Mouse (Mus musculus) liver, embryonic 14.5 days (tissue): ENCODE results near the gene Tufm. TPM values are rescaled to one million over a fixed set of nuclear protein-coding genes. Genes with fewer than 3 reads are reported as not detected.

ENCODE experiments used
- ATAC-seq: fragments of 200-750 bp; cut with Nextera tagmentation; 2 replicates; pipeline ENCODE4 v1.8.0; 2017; ENCODE audit warnings: moderate number of reproducible peaks, mild to moderate bottlenecking, moderate library complexity; ENCODE audit not compliant: insufficient read depth
- DNase-seq, 3 experiments: peaks; one replicate each; pipeline ENCODE4 v3.0.0-alpha.2; 2012 to 2013; ENCODE audit warnings: low read depth in 3 of 3, low spot score in 3 of 3
- H3K27ac ChIP-seq: fragments of 300-500 bp; sonication (generic); 2 replicates; pipeline ENCODE4 v1.5.1; 2014; ENCODE audit warnings: moderate library complexity, mild to moderate bottlenecking, control low read depth, inconsistent platforms
- H3K27me3 ChIP-seq: fragments of 300-500 bp; sonication (generic); 2 replicates; pipeline ENCODE4 v1.6.1; 2014; ENCODE audit warnings: mild to moderate bottlenecking, low read length, moderate library complexity; ENCODE audit not compliant: control insufficient read depth, insufficient read depth
- H3K36me3 ChIP-seq: fragments of 300-500 bp; sonication (generic); replicated peaks from 2 replicates; pipeline ENCODE4 v1.6.1; 2014; ENCODE audit warnings: low read depth; ENCODE audit not compliant: control insufficient read depth, insufficient read depth
- H3K4me1 ChIP-seq, 2 experiments: fragments of 200-500 bp in 1 of 2; fragments of 300-500 bp in 1 of 2; sonication (generic) in 1 of 2; replicated peaks; 2 replicates each; pipeline ENCODE4 v1.6.1; 2012 to 2014; ENCODE audit warnings: antibody characterized with exemption in 1 of 2, inconsistent platforms in 1 of 2, low read length in 1 of 2; ENCODE audit not compliant: control insufficient read depth in 2 of 2, insufficient read depth in 2 of 2
- H3K4me2 ChIP-seq: fragments of 300-500 bp; sonication (generic); 2 replicates; pipeline ENCODE4 v1.6.1; 2014; ENCODE audit warnings: low read depth, mild to moderate bottlenecking, control low read depth, moderate library complexity
- H3K4me3 ChIP-seq, 2 experiments: fragments of 200-500 bp in 1 of 2; fragments of 300-500 bp in 1 of 2; sonication (generic) in 1 of 2; 2 replicates each; pipeline ENCODE4 v1.5.1; 2012 to 2014; ENCODE audit warnings: low read depth in 2 of 2, low read length in 2 of 2, mild to moderate bottlenecking in 2 of 2, control low read depth in 1 of 2, inconsistent platforms in 1 of 2, moderate library complexity in 1 of 2; ENCODE audit not compliant: insufficient read depth in 1 of 2
- H3K9ac ChIP-seq: fragments of 300-500 bp; sonication (generic); replicated peaks from 2 replicates; pipeline ENCODE4 v1.6.1; 2014; ENCODE audit warnings: mild to moderate bottlenecking, control low read depth, moderate library complexity
- H3K9me3 ChIP-seq: fragments of 300-500 bp; sonication (generic); 2 replicates; pipeline ENCODE4 v1.6.1; 2016; ENCODE audit warnings: low read length, mixed read lengths; ENCODE audit not compliant: control insufficient read depth
- CTCF ChIP-seq: IDR thresholded peaks from 2 replicates; pipeline ENCODE4 v1.5.1; 2016; ENCODE audit warnings: antibody characterized with exemption, low read depth, control low read depth
- EP300 ChIP-seq: IDR thresholded peaks from 2 replicates; pipeline ENCODE4 v1.6.1; 2016; ENCODE audit warnings: antibody characterized with exemption, low read depth
- WGBS: fragments of 180-500 bp; shearing (Covaris S2); extraction: QIAGEN DNeasy Blood & Tissue Kit; methylation state at CpG from one replicate; pipeline ENCODE4 v1.1.7; 2014; ENCODE audit not compliant: insufficient replicate concordance; 5-methylcytosine and 5-hydroxymethylcytosine counted together
- polyA plus RNA-seq, 2 experiments: library from polyadenylated mRNA; depleted of rRNA in 1 of 2; stranded (reverse) in 1 of 2; unstranded in 1 of 2; fragments of >200 nt; fragmentation: Nextera tagmentation in 1 of 2; extraction: Ambion mirVana in 1 of 2; gene quantifications; 2 replicates each; pipeline versions ENCODE4 v1.2.1 to v1.2.3; 2012 to 2014

Gene Tufm
- polyA plus RNA-seq, 2 experiments, result 67.8 to 73.2 TPM

GRCm38 (mm10) chr7:126472713-126473112 is 14.4 kb upstream of the Tufm start:
- ATAC-seq (no peak), DNase-seq (no peak)
- WGBS, result 41% methylated on average over 16 of the region's 16 CpGs
- TF ChIP-seq CTCF (no peak), EP300 (no peak)
- Histone ChIP-seq H3K27ac (no peak overlapping the region), H3K4me3 (no peak overlapping the region), H3K4me1 (peaks cover 4 to 15% of the 10 kb centered on the region in 2 experiments), H3K9ac (no peak overlapping the region), H3K27me3 (no peaks in the 10 kb centered on the region), H3K36me3 (no peaks in the 10 kb centered on the region; the same call in 1 of the 2 replicates), H3K9me3 (no peaks in the 10 kb centered on the region), H3K4me2 (peak overlapping the region; percentile 92; the same call in 1 of the 2 replicates)

GRCm38 (mm10) chr7:126473470-126474086 is 13.6 kb upstream of the Tufm start:
- TF ChIP-seq EP300, result no peak
- TF ChIP-seq CTCF, result no peak
- DNase-seq, result no peak
- Histone ChIP-seq H3K9me3 (no peaks in the 10 kb centered on the region), H3K4me1 (peaks cover 4 to 15% of the 10 kb centered on the region in 2 experiments), H3K27ac (no peak overlapping the region), H3K9ac (no peak overlapping the region), H3K4me2 (peak overlapping the region; percentile 92), H3K27me3 (no peaks in the 10 kb centered on the region), H3K4me3 (peak overlapping the region; percentile 88 to 100; a peak in 3 of 4 replicates), H3K36me3 (no peaks in the 10 kb centered on the region; the same call in 1 of the 2 replicates)
- ATAC-seq, result no peak
- 79% methylated on average over 9 of the region's 9 CpGs for WGBS

GRCm38 (mm10) chr7:126474486-126474955 is 12.6 kb upstream of the Tufm start:
- peaks cover 4 to 15% of the 10 kb centered on the region in 2 experiments for H3K4me1 ChIP-seq
- WGBS, result 1% methylated on average over 27 of the region's 27 CpGs

GRCm38 (mm10) chr7:126474993-126475581 is 12.1 kb upstream of the Tufm start, which contains the start of gene Sh2b1:
Gene Sh2b1 (minus strand): TSS chr7:126475424.
- peak; percentile 75 to 82 (median 75) for DNase-seq
- under 1% methylated on average over 53 of the region's 53 CpGs for WGBS
- Histone ChIP-seq H3K9me3 (no peaks in the 10 kb centered on the region), H3K4me1 (peaks cover 4 to 13% of the 10 kb centered on the region in 2 experiments), H3K9ac (peak within 1 kb of the TSS; percentile 94), H3K4me2 (peak within 1 kb of the TSS; percentile 92), H3K27me3 (no peaks in the 10 kb centered on the region), H3K4me3 (peak within 1 kb of the TSS; percentile 88 to 100), H3K27ac (peak within 1 kb of the TSS; percentile 41), H3K36me3 (no peaks in the 10 kb centered on the region; the same call in 1 of the 2 replicates)
- TF ChIP-seq EP300, result 0 out of 2 replicates have a peak, but pooled peaks have one; percentile 6
- peak; percentile 60 for TF ChIP-seq CTCF
- peak; percentile 90 for ATAC-seq

More at GRCm38 (mm10) chr7:126474486-126474955, 12.6 kb upstream of the Tufm start:
- H3K36me3 ChIP-seq, result no peaks in the 10 kb centered on the region; the same call in 1 of the 2 replicates
- peak overlapping the region; percentile 41 for H3K27ac ChIP-seq
- DNase-seq, result no peak
- TF ChIP-seq EP300 (no peak), CTCF (no peak)
- H3K4me2 ChIP-seq, result peak overlapping the region; percentile 92
- peak; percentile 17; the same call in 1 of the 2 replicates for ATAC-seq
- no peaks in the 10 kb centered on the region for H3K9me3 ChIP-seq
- H3K9ac ChIP-seq, result peak overlapping the region; percentile 94
- peak overlapping the region; percentile 88 to 100 for H3K4me3 ChIP-seq
- H3K27me3 ChIP-seq, result no peaks in the 10 kb centered on the region

GRCm38 (mm10) chr7:126481699-126482098 is 5.5 kb upstream of the Tufm start:
- H3K4me2 ChIP-seq, result peak overlapping the region; percentile 72
- peaks cover 5 to 8% of the 10 kb centered on the region in 2 experiments; a peak in 3 of 4 replicates for H3K4me1 ChIP-seq
- TF ChIP-seq CTCF, result peak; percentile 74
- TF ChIP-seq EP300, result no peak
- no peak overlapping the region for H3K9ac ChIP-seq
- H3K4me3 ChIP-seq, result no peak overlapping the region
- no peaks in the 10 kb centered on the region for H3K9me3 ChIP-seq
- no peak for ATAC-seq
- no peaks in the 10 kb centered on the region for H3K36me3 ChIP-seq
- DNase-seq, result no peak
- H3K27me3 ChIP-seq, result no peaks in the 10 kb centered on the region
- 17% methylated on average over 5 of the region's 5 CpGs for WGBS
- H3K27ac ChIP-seq, result no peak overlapping the region
